Mouse (Mus musculus) lung, adult 2 months (tissue): Measurements from ENCODE around the gene Arhgef19. TPM values are rescaled to one million over a fixed set of nuclear protein-coding genes. Genes with fewer than 3 reads are reported as not detected.

Experiments
- DNase-seq: peaks from one replicate; pipeline ENCODE4 v3.0.0; 2022
- H3K4me1 ChIP-seq: fragments of 200-500 bp; 2 replicates; pipeline ENCODE4 v1.6.1; 2011; ENCODE audit warnings: low read length; ENCODE audit not compliant: control insufficient read depth, insufficient read depth
- H3K4me3 ChIP-seq: fragments of 200-500 bp; replicated peaks from 2 replicates; pipeline ENCODE3; 2011; ENCODE audit warnings: low read depth, mild to moderate bottlenecking, control low read depth, low read length; ENCODE audit errors: extremely low read depth
- CTCF ChIP-seq: fragments of 200-500 bp; IDR thresholded peaks from 2 replicates; pipeline ENCODE4 v1.5.1; 2011; ENCODE audit warnings: mild to moderate bottlenecking, low read length, control low read depth; ENCODE audit not compliant: insufficient read depth
- POLR2A ChIP-seq: fragments of 200-500 bp; IDR thresholded peaks from 2 replicates; pipeline ENCODE4 v1.6.1; 2011; ENCODE audit warnings: low read depth, mild to moderate bottlenecking, control low read depth, low read length, borderline replicate concordance; ENCODE audit errors: extremely low read depth
- WGBS: fragments of 180-500 bp; shearing (Covaris S2); methylation state at CpG from one replicate; pipeline ENCODE4 v1.1.7; 2018; 5-methylcytosine and 5-hydroxymethylcytosine counted together
- polyA plus RNA-seq: library from polyadenylated mRNA; depleted of rRNA; stranded (reverse); fragments of >200 nt; gene quantifications from 2 replicates; pipeline ENCODE4 v1.2.3, GENCODE M21; 2012; rRNA removed

Gene Arhgef19
- 11.5 and 15.3 TPM in 2 replicates for polyA plus RNA-seq

- H3K4me1 ChIP-seq, result peaks cover 9% of the 10 kb centered on the region
- 1% methylated on average over 31 of the region's 31 CpGs for WGBS
These were observed at the start of gene Arhgef19 for GRCm38 (mm10) chr4:141239388-141240125. Gene Arhgef19, plus strand, starts transcription at chr4:141239499.

GRCm38 (mm10) chr4:141191294-141191693 is 48.0 kb upstream of the Arhgef19 start:
- WGBS, result 73% methylated on average over 7 of the region's 7 CpGs
- H3K4me1 ChIP-seq, result peaks cover 9% of the 10 kb centered on the region

More at GRCm38 (mm10) chr4:141239388-141240125, at the start of gene Arhgef19:
- TF ChIP-seq POLR2A, result peak; percentile 63; the same call in 1 of the 2 replicates
- no peak for TF ChIP-seq CTCF
- peak; percentile 83 for DNase-seq
- peak within 1 kb of the TSS; percentile 80 for H3K4me3 ChIP-seq

GRCm38 (mm10) chr4:141194553-141194952 is 44.7 kb upstream of the Arhgef19 start:
- TF ChIP-seq CTCF (no peak), POLR2A (no peak)
- no peaks in the 10 kb centered on the region for H3K4me1 ChIP-seq
- WGBS, result 87% methylated on average over 6 of the region's 6 CpGs
- no peak for DNase-seq
- no peak overlapping the region for H3K4me3 ChIP-seq

More at GRCm38 (mm10) chr4:141191294-141191693, 48.0 kb upstream of the Arhgef19 start:
- no peak for TF ChIP-seq CTCF
- TF ChIP-seq POLR2A, result no peak
- DNase-seq, result no peak
- no peak overlapping the region for H3K4me3 ChIP-seq

- H3K4me1 ChIP-seq, result 0 out of 2 replicates have a peak, but pooled peaks cover 3% of the 10 kb centered on the region
- WGBS, result 93% methylated on average over 13 of the region's 13 CpGs
- DNase-seq, result no peak
These were observed 42.2 kb upstream of the Arhgef19 start for GRCm38 (mm10) chr4:141196981-141197685.

GRCm38 (mm10) chr4:141197686-141198035 is 41.6 kb upstream of the Arhgef19 start:
- no peak overlapping the region for H3K4me3 ChIP-seq
- DNase-seq, result no peak
- H3K4me1 ChIP-seq, result 0 out of 2 replicates have a peak, but pooled peaks cover 3% of the 10 kb centered on the region
- TF ChIP-seq CTCF (no peak), POLR2A (no peak)
- 98% methylated on average over 13 of the region's 13 CpGs for WGBS

More at GRCm38 (mm10) chr4:141196981-141197685, 42.2 kb upstream of the Arhgef19 start:
- TF ChIP-seq POLR2A (no peak), CTCF (no peak)
- no peak overlapping the region for H3K4me3 ChIP-seq

- H3K4me1 ChIP-seq, result 0 out of 2 replicates have a peak, but pooled peaks cover 3% of the 10 kb centered on the region
- no peak for TF ChIP-seq CTCF
- WGBS, result 39% methylated on average over 11 of the region's 11 CpGs
- H3K4me3 ChIP-seq, result no peak overlapping the region
- DNase-seq, result no peak
These were observed 38.4 kb upstream of the Arhgef19 start for GRCm38 (mm10) chr4:141200906-141201305.

- no peak for DNase-seq
- Histone ChIP-seq H3K4me1 (0 out of 2 replicates have a peak, but pooled peaks cover 3% of the 10 kb centered on the region), H3K4me3 (no peak overlapping the region)
- 81% methylated on average over 6 of the region's 6 CpGs for WGBS
- TF ChIP-seq POLR2A, result no peak
- TF ChIP-seq CTCF, result no peak
These were observed 37.1 kb upstream of the Arhgef19 start for GRCm38 (mm10) chr4:141202192-141202591.

GRCm38 (mm10) chr4:141204580-141205061 is 34.7 kb upstream of the Arhgef19 start:
- no peak for DNase-seq
- Histone ChIP-seq H3K4me3 (no peak overlapping the region), H3K4me1 (0 out of 2 replicates have a peak, but pooled peaks cover 3% of the 10 kb centered on the region)
- TF ChIP-seq CTCF (no peak), POLR2A (no peak)
- WGBS, result 66% methylated on average over 4 of the region's 4 CpGs

GRCm38 (mm10) chr4:141207081-141207480 is 32.2 kb upstream of the Arhgef19 start:
- H3K4me3 ChIP-seq, result no peak overlapping the region
- H3K4me1 ChIP-seq, result no peaks in the 10 kb centered on the region
- TF ChIP-seq CTCF (no peak), POLR2A (no peak)
- DNase-seq, result no peak
- 83% methylated on average over 5 of the region's 5 CpGs for WGBS
